Mouse (Mus musculus) adrenal gland, postnatal 25 days (tissue): ENCODE data around the gene Sh3bgrl3. TPM values are rescaled to one million over a fixed set of nuclear protein-coding genes. Genes with fewer than 3 reads are reported as not detected.
A peak's percentile ranks its signal among the peaks of the same experiment; 100 is the strongest.
"Not testable (repeated sequence)": the region's sequence is repeated elsewhere in the genome, so short reads cannot be mapped to it uniquely, and the experiment has no call there.

Experiments
- DNase-seq: peaks from one replicate; pipeline ENCODE4 v3.0.0; 2021; ENCODE audit warnings: mixed read lengths
- long read RNA-seq: library from polyadenylated mRNA; stranded (forward); transcript quantifications from one replicate; pipeline ENCODE4 v2.0.0, GENCODE M21; 2021
- total RNA-seq: library from RNA; stranded (reverse); gene quantifications from 2 replicates; pipeline ENCODE4 v1.2.3, GENCODE M21; 2021

Gene Sh3bgrl3
- total RNA-seq: 62.5 and 73.2 TPM in 2 replicates
- long read RNA-seq, transcript Sh3bgrl3-201 (3 exons, 743 nt): major isoform, 47 of 49 reads
- long read RNA-seq, partial matches to known transcripts: 0 of 49 reads
- long read RNA-seq, other reads (novel, unspliced or antisense): 1 of 49 reads

- peak; percentile 88 for DNase-seq
Observed at GRCm38 (mm10) chr4:134128221-134128982, at the start of gene Sh3bgrl3. Sh3bgrl3 (minus strand) TSS chr4:134128789.

- DNase-seq: peak; percentile 19
Observed at GRCm38 (mm10) chr4:134172391-134172790, 43.8 kb upstream of the Sh3bgrl3 start.

GRCm38 (mm10) chr4:134166906-134167305 is 38.3 kb upstream of the Sh3bgrl3 start:
- DNase-seq: no peak

- DNase-seq: no peak
Observed at GRCm38 (mm10) chr4:134165548-134166465, 37.2 kb upstream of the Sh3bgrl3 start.

GRCm38 (mm10) chr4:134165024-134165423 is 36.4 kb upstream of the Sh3bgrl3 start:
- no peak for DNase-seq

- no peak for DNase-seq
Observed at GRCm38 (mm10) chr4:134164591-134164990, 36.0 kb upstream of the Sh3bgrl3 start.

- DNase-seq: peak; percentile 37
Observed at GRCm38 (mm10) chr4:134160071-134160470, 31.5 kb upstream of the Sh3bgrl3 start.

GRCm38 (mm10) chr4:134158774-134159173 is 30.2 kb upstream of the Sh3bgrl3 start:
- no peak for DNase-seq

- no peak for DNase-seq
Observed at GRCm38 (mm10) chr4:134157558-134157957, 29.0 kb upstream of the Sh3bgrl3 start.

- peak; percentile 19 for DNase-seq
Observed at GRCm38 (mm10) chr4:134156744-134157143, 28.2 kb upstream of the Sh3bgrl3 start.

GRCm38 (mm10) chr4:134155961-134156465 is 27.4 kb upstream of the Sh3bgrl3 start:
- no peak for DNase-seq

GRCm38 (mm10) chr4:134155531-134155930 is 26.9 kb upstream of the Sh3bgrl3 start:
- no peak for DNase-seq

GRCm38 (mm10) chr4:134154354-134154753 is 25.8 kb upstream of the Sh3bgrl3 start:
- DNase-seq: no peak

GRCm38 (mm10) chr4:134153656-134154055 is 25.1 kb upstream of the Sh3bgrl3 start:
- no peak for DNase-seq

- DNase-seq: no peak
Observed at GRCm38 (mm10) chr4:134152112-134152511, 23.5 kb upstream of the Sh3bgrl3 start.

- DNase-seq: no peak
Observed at GRCm38 (mm10) chr4:134149389-134149788, 20.8 kb upstream of the Sh3bgrl3 start.

GRCm38 (mm10) chr4:134144297-134144696 is 15.7 kb upstream of the Sh3bgrl3 start:
- not testable (repeated sequence) for DNase-seq

GRCm38 (mm10) chr4:134138857-134139256 is 10.3 kb upstream of the Sh3bgrl3 start:
- no peak for DNase-seq

- DNase-seq: no peak
Observed at GRCm38 (mm10) chr4:134136280-134136926, 7.8 kb upstream of the Sh3bgrl3 start.

GRCm38 (mm10) chr4:134132519-134133095 is 4.0 kb upstream of the Sh3bgrl3 start:
- DNase-seq: no peak

- no peak for DNase-seq
Observed at GRCm38 (mm10) chr4:134132117-134132516, 3.5 kb upstream of the Sh3bgrl3 start.

GRCm38 (mm10) chr4:134129482-134129881 is 893 bp upstream of the Sh3bgrl3 start:
- no peak for DNase-seq
